Mouse (Mus musculus) heart, embryonic 16.5 days (tissue): Measurements from ENCODE around the gene Mycbp2. TPM values are rescaled to one million over a fixed set of nuclear protein-coding genes. Genes with fewer than 3 reads are reported as not detected.

Source experiments
- ATAC-seq: fragments of 200-750 bp; cut with Nextera tagmentation; replicated peaks from 2 replicates; pipeline ENCODE4 v1.8.0; 2017; ENCODE audit warnings: moderate number of reproducible peaks; ENCODE audit not compliant: insufficient read depth, low FRiP score; ENCODE audit errors: extremely low read depth
- H3K27ac ChIP-seq: fragments of 300-500 bp; sonication (generic); 2 replicates; pipeline ENCODE4 v1.5.1; 2014; ENCODE audit warnings: mild to moderate bottlenecking, low read length, control low read depth, moderate library complexity
- H3K27me3 ChIP-seq: fragments of 300-500 bp; sonication (generic); 2 replicates; pipeline ENCODE4 v1.6.1; 2014; ENCODE audit warnings: low read length, mixed read lengths; ENCODE audit not compliant: control insufficient read depth, insufficient read depth
- H3K36me3 ChIP-seq: fragments of 300-500 bp; sonication (generic); 2 replicates; pipeline ENCODE4 v1.6.1; 2014; ENCODE audit not compliant: control insufficient read depth, insufficient read depth
- H3K4me1 ChIP-seq: fragments of 300-500 bp; sonication (generic); 2 replicates; pipeline ENCODE4 v1.6.1; 2014; ENCODE audit warnings: low read length, mixed read lengths; ENCODE audit not compliant: control insufficient read depth, insufficient read depth
- H3K4me2 ChIP-seq: fragments of 300-500 bp; sonication (generic); 2 replicates; pipeline ENCODE4 v1.6.1; 2014; ENCODE audit warnings: low read depth, mild to moderate bottlenecking, control low read depth, low read length
- H3K4me3 ChIP-seq: fragments of 300-500 bp; sonication (generic); 2 replicates; pipeline ENCODE4 v1.5.1; 2014; ENCODE audit warnings: mild to moderate bottlenecking, control low read depth, low read length
- H3K9ac ChIP-seq: fragments of 300-500 bp; sonication (generic); 2 replicates; pipeline ENCODE4 v1.6.1; 2014; ENCODE audit warnings: low read length, control low read depth
- H3K9me3 ChIP-seq: fragments of 300-500 bp; sonication (generic); replicated peaks from 2 replicates; pipeline ENCODE4 v1.6.1; 2016; ENCODE audit warnings: low read length; ENCODE audit not compliant: control insufficient read depth
- WGBS: fragments of 180-500 bp; shearing (Covaris S2); extraction: QIAGEN DNeasy Blood & Tissue Kit; methylation state at CpG from one replicate; pipeline ENCODE4 v1.1.7; 2014; 5-methylcytosine and 5-hydroxymethylcytosine counted together
- polyA plus RNA-seq: library from polyadenylated mRNA; unstranded; fragments of >200 nt; fragmentation: Nextera tagmentation; extraction: Ambion mirVana; gene quantifications from 2 replicates; pipeline ENCODE4 v1.2.1, GENCODE M21; 2015

The Mycbp2 gene
- polyA plus RNA-seq, 1 experiment from 2014 or later, result 12.7 TPM

GRCm38 (mm10) chr14:103150139-103150538, 196.5 kb downstream of the Mycbp2 start:
- Histone ChIP-seq H3K27ac (no peak overlapping the region), H3K9ac (no peak overlapping the region), H3K27me3 (no peaks in the 10 kb centered on the region), H3K4me1 (no peaks in the 10 kb centered on the region), H3K4me3 (no peak overlapping the region), H3K9me3 (no peaks in the 10 kb centered on the region), H3K4me2 (no peak overlapping the region), H3K36me3 (peaks cover 24% of the 10 kb centered on the region)
- WGBS, result 92% methylated on average over 5 of the region's 5 CpGs
- no peak for ATAC-seq

- no peak overlapping the region for H3K4me2 ChIP-seq
- H3K9me3 ChIP-seq, result no peaks in the 10 kb centered on the region
- H3K4me1 ChIP-seq, result no peaks in the 10 kb centered on the region
- 75% methylated on average over 2 of the region's 2 CpGs for WGBS
- no peak for ATAC-seq
- peaks cover 41% of the 10 kb centered on the region for H3K36me3 ChIP-seq
- H3K27me3 ChIP-seq, result no peaks in the 10 kb centered on the region
- H3K4me3 ChIP-seq, result no peak overlapping the region
- H3K27ac ChIP-seq, result no peak overlapping the region
- H3K9ac ChIP-seq, result no peak overlapping the region
These were observed 214.6 kb downstream of the Mycbp2 start for GRCm38 (mm10) chr14:103131991-103132390.

- Histone ChIP-seq H3K36me3 (peaks cover 37% of the 10 kb centered on the region), H3K4me2 (no peak overlapping the region), H3K27me3 (no peaks in the 10 kb centered on the region), H3K4me1 (no peaks in the 10 kb centered on the region), H3K27ac (no peak overlapping the region), H3K9me3 (no peaks in the 10 kb centered on the region), H3K4me3 (no peak overlapping the region), H3K9ac (no peak overlapping the region)
- no peak for ATAC-seq
- whole genome bisulfite sequencing, result 85% methylated on average over 6 of the region's 6 CpGs
These were observed 220.9 kb downstream of the Mycbp2 start for GRCm38 (mm10) chr14:103125756-103126155.

- no peaks in the 10 kb centered on the region for H3K27me3 ChIP-seq
- peaks cover 36% of the 10 kb centered on the region for H3K36me3 ChIP-seq
- H3K9me3 ChIP-seq, result no peaks in the 10 kb centered on the region
- H3K4me2 ChIP-seq, result no peak overlapping the region
- no peak overlapping the region for H3K27ac ChIP-seq
- no peak overlapping the region for H3K9ac ChIP-seq
- H3K4me1 ChIP-seq, result no peaks in the 10 kb centered on the region
- 89% methylated on average over 3 of the region's 3 CpGs for WGBS
- H3K4me3 ChIP-seq, result no peak overlapping the region
- no peak for ATAC-seq
These were observed 231.5 kb downstream of the Mycbp2 start for GRCm38 (mm10) chr14:103114994-103115670.

GRCm38 (mm10) chr14:103112606-103113363, 233.8 kb downstream of the Mycbp2 start:
- peaks cover 22% of the 10 kb centered on the region for H3K36me3 ChIP-seq
- H3K27ac ChIP-seq, result no peak overlapping the region
- H3K27me3 ChIP-seq, result no peaks in the 10 kb centered on the region
- H3K9ac ChIP-seq, result no peak overlapping the region
- H3K9me3 ChIP-seq, result no peaks in the 10 kb centered on the region
- no peak overlapping the region for H3K4me2 ChIP-seq
- H3K4me3 ChIP-seq, result no peak overlapping the region
- WGBS, result 89% methylated on average over 3 of the region's 3 CpGs
- H3K4me1 ChIP-seq, result no peaks in the 10 kb centered on the region
- ATAC-seq, result no peak

- no peaks in the 10 kb centered on the region for H3K4me1 ChIP-seq
- WGBS, result 88% methylated on average over 4 of the region's 4 CpGs
- no peak for ATAC-seq
These were observed 236.6 kb downstream of the Mycbp2 start for GRCm38 (mm10) chr14:103109971-103110370.

GRCm38 (mm10) chr14:103106301-103106700, 240.3 kb downstream of the Mycbp2 start:
- Histone ChIP-seq H3K4me2 (no peak overlapping the region), H3K9me3 (no peaks in the 10 kb centered on the region), H3K27me3 (no peaks in the 10 kb centered on the region), H3K4me3 (no peak overlapping the region), H3K36me3 (no peaks in the 10 kb centered on the region), H3K4me1 (no peaks in the 10 kb centered on the region), H3K9ac (no peak overlapping the region), H3K27ac (no peak overlapping the region)
- 91% methylated on average over 2 of the region's 2 CpGs for WGBS
- no peak for ATAC-seq

More at GRCm38 (mm10) chr14:103109971-103110370, 236.6 kb downstream of the Mycbp2 start:
- Histone ChIP-seq H3K4me3 (no peak overlapping the region), H3K9me3 (no peaks in the 10 kb centered on the region), H3K9ac (no peak overlapping the region), H3K27ac (no peak overlapping the region), H3K27me3 (no peaks in the 10 kb centered on the region), H3K36me3 (peaks cover 14% of the 10 kb centered on the region), H3K4me2 (no peak overlapping the region)

GRCm38 (mm10) chr14:103102731-103103335, 243.8 kb downstream of the Mycbp2 start:
- Histone ChIP-seq H3K9ac (no peak overlapping the region), H3K4me2 (no peak overlapping the region), H3K36me3 (no peaks in the 10 kb centered on the region), H3K4me1 (0 out of 2 replicates have a peak, but pooled peaks cover 2% of the 10 kb centered on the region), H3K27ac (no peak overlapping the region), H3K9me3 (no peaks in the 10 kb centered on the region), H3K27me3 (no peaks in the 10 kb centered on the region), H3K4me3 (no peak overlapping the region)
- ATAC-seq, result no peak
- 79% methylated on average over 10 of the region's 10 CpGs for whole genome bisulfite sequencing

GRCm38 (mm10) chr14:103102246-103102645, 244.4 kb downstream of the Mycbp2 start:
- no peak overlapping the region for H3K9ac ChIP-seq
- 67% methylated on average over 6 of the region's 6 CpGs for WGBS

More at GRCm38 (mm10) chr14:103102246-103102645, 244.4 kb downstream of the Mycbp2 start:
- no peaks in the 10 kb centered on the region for H3K9me3 ChIP-seq
- H3K27me3 ChIP-seq, result no peaks in the 10 kb centered on the region
- H3K4me2 ChIP-seq, result no peak overlapping the region
- H3K4me3 ChIP-seq, result no peak overlapping the region
- no peak for ATAC-seq
- peaks cover 6% of the 10 kb centered on the region for H3K4me1 ChIP-seq
- no peaks in the 10 kb centered on the region for H3K36me3 ChIP-seq
- H3K27ac ChIP-seq, result no peak overlapping the region
